ENCODE assay signal across 21 mouse cellular contexts in the genomic region with DNA sequence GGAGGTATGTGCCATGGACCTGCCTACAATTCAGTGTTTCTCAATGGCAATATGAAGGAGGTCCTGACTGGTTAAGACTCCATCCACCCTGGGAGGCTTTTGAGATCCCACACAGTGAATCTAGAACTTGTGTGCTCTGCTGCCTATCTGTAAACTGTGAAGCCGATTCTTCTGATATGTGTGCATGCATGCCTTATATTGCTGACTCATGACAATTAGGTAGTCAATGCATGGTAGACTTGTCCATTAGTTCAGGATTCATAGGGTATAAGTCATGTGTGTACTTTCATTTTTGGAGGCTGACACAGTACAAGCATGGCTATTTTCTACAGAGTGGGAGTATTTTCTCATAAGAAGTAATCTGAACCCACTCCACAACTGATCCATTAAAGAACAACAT.
DNase-seq lines count a peak whose midpoint lies in the region; TF ChIP-seq lines count a peak whose summit lies in the region.
"Had no signal": no experiment of that assay in that cellular context is flagged by ENCODE, and none has a peak within 500 bp of the region (broad histone marks: within the 10 kb centered on the region; RNA-seq: fewer than 3 reads in every experiment).

No protein-coding gene starts in this region.

- H3K27ac ChIP-seq in left cerebral cortex, adult 2 months, result peak overlapping the region; percentile 63; the same call in 1 of the 2 replicates
- H3K27ac ChIP-seq in CH12.LX (ENCODE audit: insufficient read depth, low read depth), result no peak overlapping the region
- peak overlapping the region; percentile 37; the same call in 1 of the 2 replicates for H3K27ac ChIP-seq in cortical plate, adult 2 months (ENCODE audit: insufficient read depth, low read length)
- H3K27ac ChIP-seq: embryonic facial prominence, embryonic 10.5 days; embryonic facial prominence, embryonic 12.5 days; forebrain, embryonic 13.5 days; forebrain, embryonic 15.5 days had no signal

- no peak overlapping the region for H3K9ac ChIP-seq in CH12.LX (ENCODE audit: insufficient read depth, low read depth)
- H3K9ac ChIP-seq: embryonic facial prominence, embryonic 12.5 days; forebrain, embryonic 13.5 days; forebrain, embryonic 15.5 days; forebrain, postnatal 0 days had no signal

- intact Hi-C loops in left cerebral cortex, adult 2 months (cut with DNase I), result no loop called here
- intact Hi-C loops in left cerebral cortex, postnatal 10 days (cut with DNase I), result no loop called here

- in situ Hi-C loops in CH12.LX (cut with MboI; ENCODE audit: low pct_ligation_motif_present, low pct_unique_long_range_greater_than_20kb, low sequenced_read_pairs), result no loop called here

- no peak for DNase-seq in left cerebral cortex, adult 2 months (ENCODE audit: extremely low spot score in 1 of 2, low spot score in 2 of 2)
- no peak for DNase-seq in left cerebral cortex, postnatal 10 days (ENCODE audit: extremely low spot score in 1 of 2, low spot score in 2 of 2)
- DNase-seq in CH12.LX (ENCODE audit: extremely low read depth), result no peak
- DNase-seq in cerebellum, adult 9-11 months, result no peak
- DNase-seq: adrenal gland, adult 8-10 months; adrenal gland, postnatal 14 days; adrenal gland, postnatal 36 days; B cell, adult 2 months; cerebellum, adult 11-12 months; cerebellum, adult 2 months; cerebellum, adult 9-10 months; cerebellum, postnatal 14 days; cerebellum, postnatal 36 days; forebrain, postnatal 0 days had no signal

- no peak overlapping the region for H3K4me2 ChIP-seq in CH12.LX (ENCODE audit: insufficient read depth, low read depth, poor library complexity, severe bottlenecking)
- H3K4me2 ChIP-seq: embryonic facial prominence, embryonic 12.5 days; forebrain, embryonic 13.5 days; forebrain, embryonic 15.5 days had no signal

- H3K4me1 ChIP-seq in CH12.LX (ENCODE audit: control insufficient read depth in 1 of 2, insufficient read depth in 2 of 2), result no peaks in the 10 kb centered on the region
- no peaks in the 10 kb centered on the region; the same call in 1 of the 2 replicates for H3K4me1 ChIP-seq in cortical plate, adult 2 months (ENCODE audit: control insufficient read depth, insufficient read depth, low read length)
- H3K4me1 ChIP-seq: embryonic facial prominence, embryonic 10.5 days; embryonic facial prominence, embryonic 12.5 days; forebrain, embryonic 13.5 days; forebrain, embryonic 15.5 days had no signal

- H3K36me3 ChIP-seq in CH12.LX (replicated peaks in 1 of 2; ENCODE audit: control insufficient read depth in 1 of 2, insufficient read depth in 1 of 2, low read length in 1 of 2), result no peaks in the 10 kb centered on the region
- H3K36me3 ChIP-seq: embryonic facial prominence, embryonic 10.5 days; embryonic facial prominence, embryonic 12.5 days; forebrain, embryonic 15.5 days; G1E had no signal

- no peak for TF ChIP-seq CTCF in left cerebral cortex, adult 2 months (IDR thresholded peaks at IDR 0.05)
- TF ChIP-seq CTCF in CH12.LX (conservative IDR thresholded peaks at IDR 0.05 in 1 of 2, IDR thresholded peaks at IDR 0.05 in 1 of 2; ENCODE audit: low read depth in 2 of 2, low read length in 2 of 2), result no peak
- TF ChIP-seq CTCF in cortical plate, adult 2 months (IDR thresholded peaks at IDR 0.05; ENCODE audit: extremely low read depth, insufficient read depth, low read length), result no peak

- no peak for TF ChIP-seq POLR2A in CH12.LX (IDR thresholded peaks at IDR 0.05; ENCODE audit: low read depth, low read length)
- TF ChIP-seq POLR2A in cortical plate, adult 2 months (IDR thresholded peaks at IDR 0.05; ENCODE audit: extremely low read depth, insufficient read depth, low read length), result no peak

- TF ChIP-seq RAD21 in CH12.LX (IDR thresholded peaks at IDR 0.05; ENCODE audit: low read depth, low read length), result no peak

- no peaks in the 10 kb centered on the region for H3K79me2 ChIP-seq in CH12.LX (replicated peaks; ENCODE audit: control insufficient read depth, extremely low read depth, insufficient read depth, poor library complexity, severe bottlenecking)

- TF ChIP-seq EP300 in CH12.LX (IDR thresholded peaks at IDR 0.05; ENCODE audit: low read length), result no peak

- no peaks in the 10 kb centered on the region for H3K27me3 ChIP-seq in CH12.LX (replicated peaks)
- H3K27me3 ChIP-seq: embryonic facial prominence, embryonic 12.5 days; forebrain, embryonic 13.5 days; forebrain, embryonic 15.5 days; Patski had no signal

- dilution Hi-C loops in CH12.LX (cut with MboI; ENCODE audit: extremely low pct_ligation_motif_present, extremely low pct_unique_long_range_greater_than_20kb, low sequenced_read_pairs), result no loop called here

- H3K9me3 ChIP-seq in CH12.LX (replicated peaks; ENCODE audit: low read length), result no peaks in the 10 kb centered on the region
- H3K9me3 ChIP-seq: embryonic facial prominence, embryonic 10.5 days; embryonic facial prominence, embryonic 12.5 days; forebrain, embryonic 13.5 days; forebrain, embryonic 15.5 days; G1E had no signal

- no peak overlapping the region for H3K4me3 ChIP-seq in left cerebral cortex, adult 2 months
- H3K4me3 ChIP-seq in CH12.LX (replicated peaks in 1 of 3; ENCODE audit: low read depth in 2 of 3, low read length in 2 of 3, poor library complexity in 1 of 3), result no peak overlapping the region
- no peak overlapping the region for H3K4me3 ChIP-seq in cortical plate, adult 2 months (ENCODE audit: insufficient read depth, low read length)
- H3K4me3 ChIP-seq: embryonic facial prominence, embryonic 10.5 days; embryonic facial prominence, embryonic 12.5 days; forebrain, embryonic 13.5 days; forebrain, embryonic 15.5 days had no signal

TF ChIP-seq in CH12.LX, 34 proteins besides CTCF, POLR2A, EP300 and RAD21:
- TF ChIP-seq MAFK (IDR thresholded peaks at IDR 0.05; ENCODE audit: insufficient replicate concordance, low read length) (peak; percentile 89), BHLHE40 (IDR thresholded peaks at IDR 0.05; ENCODE audit: low read depth, low read length) (no peak)
